Mouse (Mus musculus) neural tube, embryonic 11.5 days (tissue): ENCODE measurements around the gene Pde6c. TPM values are rescaled to one million over a fixed set of nuclear protein-coding genes. Genes with fewer than 3 reads are reported as not detected.

Source experiments
- ATAC-seq: fragments of 200-750 bp; cut with Nextera tagmentation; 2 replicates; pipeline ENCODE4 v1.8.0; 2017; ENCODE audit warnings: moderate number of reproducible peaks, mild to moderate bottlenecking, moderate TSS enrichment, moderate library complexity; ENCODE audit not compliant: insufficient read depth, low FRiP score, low TSS enrichment
- DNase-seq: peaks from one replicate; pipeline ENCODE4 v3.0.0-alpha.2; 2015; ENCODE audit warnings: low spot score
- H3K27ac ChIP-seq: fragments of 300-500 bp; sonication (generic); 2 replicates; pipeline ENCODE4 v1.5.1; 2014; ENCODE audit warnings: low read depth, mild to moderate bottlenecking, low read length
- H3K27me3 ChIP-seq: fragments of 300-500 bp; sonication (generic); 2 replicates; pipeline ENCODE4 v1.6.1; 2014; ENCODE audit warnings: mild to moderate bottlenecking, low read length, mixed read lengths; ENCODE audit not compliant: control insufficient read depth, insufficient read depth
- H3K36me3 ChIP-seq: fragments of 300-500 bp; sonication (generic); 2 replicates; pipeline ENCODE4 v1.6.1; 2014; ENCODE audit warnings: mild to moderate bottlenecking, low read length, moderate library complexity, mixed read lengths; ENCODE audit not compliant: control insufficient read depth, insufficient read depth
- H3K4me1 ChIP-seq: fragments of 300-500 bp; sonication (generic); 2 replicates; pipeline ENCODE4 v1.6.1; 2014; ENCODE audit warnings: low read length, mixed read lengths; ENCODE audit not compliant: control insufficient read depth, insufficient read depth
- H3K4me2 ChIP-seq: fragments of 300-500 bp; sonication (generic); 2 replicates; pipeline ENCODE4 v1.6.1; 2014; ENCODE audit warnings: low read depth, mild to moderate bottlenecking, moderate library complexity
- H3K4me3 ChIP-seq: fragments of 300-500 bp; sonication (generic); 2 replicates; pipeline ENCODE4 v1.5.1; 2014; ENCODE audit warnings: low read depth, low read length
- H3K9ac ChIP-seq: fragments of 300-500 bp; sonication (generic); 2 replicates; pipeline ENCODE4 v1.6.1; 2014; ENCODE audit warnings: mild to moderate bottlenecking, low read length
- H3K9me3 ChIP-seq: fragments of 300-500 bp; sonication (generic); 2 replicates; pipeline ENCODE4 v1.6.1; 2016; ENCODE audit warnings: low read length; ENCODE audit not compliant: control insufficient read depth
- WGBS: fragments of 180-500 bp; shearing (Covaris S2); extraction: QIAGEN DNeasy Blood & Tissue Kit; methylation state at CpG from one replicate; pipeline ENCODE4 v1.1.7; 2014; 5-methylcytosine and 5-hydroxymethylcytosine counted together
- polyA plus RNA-seq: library from polyadenylated mRNA; unstranded; fragments of >200 nt; fragmentation: Nextera tagmentation; extraction: Ambion mirVana; gene quantifications from 2 replicates; pipeline ENCODE4 v1.2.1, GENCODE M21; 2014

Pde6c gene
- polyA plus RNA-seq, 1 experiment from 2014 or later: not detected

DNA sequence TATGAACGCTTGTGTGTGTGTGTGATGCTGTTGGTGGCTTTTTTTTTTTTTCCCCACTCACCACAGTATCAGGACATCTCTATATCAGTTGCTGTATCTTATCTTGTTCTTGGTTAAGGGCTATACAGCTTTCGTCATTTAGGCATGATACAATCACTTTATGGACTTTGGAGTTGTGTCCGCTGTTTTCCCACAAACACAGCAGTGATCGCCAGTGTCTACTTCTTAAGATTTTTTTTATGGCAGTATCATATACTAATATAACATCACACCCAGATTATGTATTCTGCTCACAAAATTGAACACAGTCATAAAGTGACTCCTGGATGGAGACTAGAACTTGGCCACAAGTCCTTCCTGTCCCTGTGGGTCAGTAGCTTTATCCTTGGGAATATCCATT, 24.7 kb upstream of the Pde6c start:
- H3K36me3 ChIP-seq: no peaks in the 10 kb centered on the region
- no peak overlapping the region for H3K9ac ChIP-seq
- H3K4me1 ChIP-seq: no peaks in the 10 kb centered on the region
- 93% methylated on average over 4 of the region's 4 CpGs for WGBS
- H3K4me2 ChIP-seq: no peak overlapping the region
- no peaks in the 10 kb centered on the region for H3K27me3 ChIP-seq
- ATAC-seq: no peak
- no peaks in the 10 kb centered on the region for H3K9me3 ChIP-seq
- H3K27ac ChIP-seq: no peak overlapping the region
- no peak for DNase-seq
- no peak overlapping the region for H3K4me3 ChIP-seq

DNA sequence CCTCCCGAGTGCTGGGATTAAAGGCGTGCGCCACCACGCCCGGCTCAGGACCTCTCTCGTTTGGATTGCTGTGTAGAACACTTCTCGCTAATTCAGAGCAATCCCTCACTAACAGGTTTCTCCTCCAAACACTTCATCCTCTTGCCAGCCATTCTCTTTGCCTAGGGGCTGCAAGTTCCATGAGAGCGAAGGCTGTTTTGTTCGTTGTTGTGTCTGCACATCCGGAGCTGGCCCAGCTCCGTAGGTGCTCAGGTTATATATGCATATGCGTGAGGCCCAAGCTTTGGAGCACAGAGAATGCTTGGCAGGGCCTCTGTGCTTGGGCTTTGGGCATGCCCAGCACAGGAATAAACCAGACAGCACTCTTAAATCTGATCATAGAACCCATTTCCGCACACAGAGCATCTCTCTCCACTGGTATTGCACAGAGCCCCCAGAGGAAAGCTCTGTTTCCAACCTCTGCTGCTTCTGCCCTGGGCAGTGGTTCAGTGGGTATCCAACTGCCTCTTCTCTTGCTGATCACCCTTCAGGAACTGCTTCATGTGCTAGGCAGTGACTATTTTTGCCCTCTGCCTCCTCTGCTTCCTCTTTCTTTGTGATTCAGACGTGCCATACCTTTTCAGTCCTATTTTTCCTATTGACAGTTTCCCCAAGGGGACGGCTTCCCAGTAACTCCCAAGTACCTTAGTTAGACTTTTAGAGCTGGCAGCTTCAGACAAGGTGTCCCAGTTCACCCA, 22.9 kb upstream of the Pde6c start:
- Histone ChIP-seq H3K27ac (no peak overlapping the region), H3K9me3 (no peaks in the 10 kb centered on the region), H3K4me3 (no peak overlapping the region), H3K4me1 (no peaks in the 10 kb centered on the region), H3K36me3 (no peaks in the 10 kb centered on the region), H3K27me3 (no peaks in the 10 kb centered on the region), H3K9ac (no peak overlapping the region), H3K4me2 (no peak overlapping the region)
- ATAC-seq (no peak), DNase-seq (no peak)
- 95% methylated on average over 15 of the region's 15 CpGs for WGBS

DNA sequence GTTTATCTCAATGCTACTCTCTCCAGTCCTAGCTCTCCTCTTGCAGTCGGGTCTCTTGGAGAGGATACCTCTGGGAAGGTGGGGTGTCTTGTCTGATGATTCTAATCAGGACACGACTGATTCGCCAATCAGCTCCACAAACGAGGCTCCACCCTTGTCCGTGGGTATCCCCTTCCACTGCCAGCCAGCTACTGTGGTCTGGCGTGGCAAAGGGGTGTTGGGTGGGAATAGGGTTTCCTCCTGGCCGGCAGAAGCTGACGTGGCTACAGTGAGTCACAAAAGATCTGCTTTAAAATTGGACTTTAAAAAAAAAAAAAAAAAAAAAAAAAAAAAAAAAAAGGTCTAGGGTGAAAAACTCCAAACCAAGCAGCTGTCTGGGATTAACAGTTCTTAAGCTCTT, 21.5 kb upstream of the Pde6c start:
- Histone ChIP-seq H3K36me3 (no peaks in the 10 kb centered on the region), H3K27me3 (no peaks in the 10 kb centered on the region), H3K27ac (no peak overlapping the region), H3K4me3 (no peak overlapping the region), H3K4me1 (no peaks in the 10 kb centered on the region), H3K4me2 (no peak overlapping the region), H3K9me3 (no peaks in the 10 kb centered on the region), H3K9ac (no peak overlapping the region)
- WGBS: 83% methylated on average over 8 of the region's 8 CpGs
- ATAC-seq (no peak), DNase-seq (no peak)

DNA sequence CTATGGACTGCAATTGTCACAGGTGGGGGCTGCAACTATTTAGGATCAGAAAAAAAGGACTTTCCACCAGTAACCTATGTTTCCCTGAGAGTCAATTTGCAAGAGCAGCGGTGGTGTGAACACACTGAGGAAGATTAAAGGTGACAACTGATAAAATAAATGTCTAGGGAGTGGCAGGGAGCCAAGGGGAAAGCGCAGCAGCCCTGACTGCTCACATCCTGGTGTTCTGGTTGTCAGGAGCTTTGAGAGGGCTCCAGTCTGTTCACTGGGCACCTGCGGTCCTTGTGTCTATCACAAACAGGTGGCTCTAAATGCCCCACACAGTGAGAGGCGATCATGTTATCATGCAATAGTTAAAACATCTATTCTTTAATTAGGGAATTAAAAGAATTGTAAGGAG, 20.0 kb upstream of the Pde6c start:
- Histone ChIP-seq H3K4me2 (no peak overlapping the region), H3K27me3 (no peaks in the 10 kb centered on the region), H3K27ac (no peak overlapping the region), H3K4me3 (no peak overlapping the region), H3K9me3 (no peaks in the 10 kb centered on the region), H3K9ac (no peak overlapping the region), H3K4me1 (no peaks in the 10 kb centered on the region), H3K36me3 (no peaks in the 10 kb centered on the region)
- DNase-seq (no peak), ATAC-seq (no peak)
- WGBS: 53% methylated on average over 4 of the region's 4 CpGs

DNA sequence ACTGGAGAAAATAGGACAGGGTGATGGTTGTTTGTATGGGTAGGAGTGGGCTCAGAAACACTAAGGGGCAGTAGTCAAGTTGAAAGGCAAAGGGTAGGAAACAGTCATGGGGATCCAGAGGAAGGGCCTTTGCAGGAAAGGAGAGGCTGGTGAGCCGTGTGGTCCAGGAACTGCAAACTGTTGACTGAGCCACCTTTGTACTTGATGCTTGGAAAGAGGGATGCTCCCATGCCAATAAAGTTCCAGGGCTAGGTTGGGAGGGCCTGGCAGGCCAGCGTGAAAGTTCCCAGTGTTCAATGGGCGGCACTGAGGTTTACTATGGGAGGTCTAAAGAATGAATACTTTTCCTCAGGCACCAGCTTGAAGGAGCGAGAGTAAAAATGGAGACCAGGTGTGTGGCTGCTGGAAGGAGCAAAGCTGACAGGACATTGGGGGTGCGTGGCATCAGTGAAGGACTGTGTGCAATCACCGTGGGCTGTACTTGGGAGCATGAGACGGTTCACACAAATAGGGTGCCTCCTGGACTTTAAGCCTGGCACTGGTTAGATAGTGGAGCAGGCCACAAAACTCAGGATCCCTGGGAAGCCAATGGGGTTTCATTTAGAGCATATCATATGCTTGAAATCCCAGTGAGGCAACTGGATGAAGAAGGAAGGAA, 17.6 kb upstream of the Pde6c start:
- no peaks in the 10 kb centered on the region for H3K27me3 ChIP-seq
- H3K4me1 ChIP-seq: no peaks in the 10 kb centered on the region
- 91% methylated on average over 7 of the region's 7 CpGs for WGBS
- no peak for ATAC-seq
- no peaks in the 10 kb centered on the region for H3K9me3 ChIP-seq
- H3K4me2 ChIP-seq: no peak overlapping the region
- no peak for DNase-seq
- H3K27ac ChIP-seq: no peak overlapping the region
- H3K9ac ChIP-seq: no peak overlapping the region
- H3K4me3 ChIP-seq: no peak overlapping the region
- no peaks in the 10 kb centered on the region for H3K36me3 ChIP-seq

DNA sequence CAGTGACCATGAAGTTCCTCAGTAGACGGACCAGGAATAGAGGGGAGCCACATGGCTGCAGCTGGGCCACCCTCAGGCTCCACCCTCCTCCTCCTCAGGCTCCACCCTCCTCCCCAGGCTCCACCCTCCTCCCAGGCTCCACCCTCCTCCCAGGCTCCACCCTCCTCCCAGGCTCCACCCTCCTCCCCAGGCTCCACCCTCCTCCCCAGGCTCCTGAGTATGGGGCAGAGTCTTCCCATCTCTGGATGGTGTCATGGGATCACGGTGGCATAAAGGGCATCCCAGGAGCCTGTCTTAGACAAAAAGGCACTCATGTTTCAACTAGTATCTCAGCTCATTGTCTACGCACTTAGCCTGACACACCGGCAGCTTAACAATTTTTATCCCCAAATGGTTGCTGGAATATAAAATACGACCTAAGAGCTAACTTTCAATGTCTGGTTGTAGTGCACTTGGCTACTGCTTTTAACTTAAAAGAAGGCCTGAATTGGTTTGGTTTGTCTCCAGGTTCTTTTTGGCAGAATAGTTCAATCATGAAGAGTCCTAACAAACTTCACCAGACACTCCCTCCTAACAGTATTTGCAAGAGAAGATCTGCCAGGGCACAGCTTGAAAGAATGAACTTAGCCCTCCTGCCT, 12.3 kb upstream of the Pde6c start:
- Histone ChIP-seq H3K9me3 (no peaks in the 10 kb centered on the region), H3K4me2 (no peak overlapping the region), H3K4me3 (no peak overlapping the region), H3K27ac (no peak overlapping the region), H3K4me1 (no peaks in the 10 kb centered on the region), H3K27me3 (peaks cover 10% of the 10 kb centered on the region; the same call in 1 of the 2 replicates), H3K36me3 (no peaks in the 10 kb centered on the region), H3K9ac (no peak overlapping the region)
- DNase-seq (no peak), ATAC-seq (no peak)
- 84% methylated on average over 5 of the region's 5 CpGs for WGBS

DNA sequence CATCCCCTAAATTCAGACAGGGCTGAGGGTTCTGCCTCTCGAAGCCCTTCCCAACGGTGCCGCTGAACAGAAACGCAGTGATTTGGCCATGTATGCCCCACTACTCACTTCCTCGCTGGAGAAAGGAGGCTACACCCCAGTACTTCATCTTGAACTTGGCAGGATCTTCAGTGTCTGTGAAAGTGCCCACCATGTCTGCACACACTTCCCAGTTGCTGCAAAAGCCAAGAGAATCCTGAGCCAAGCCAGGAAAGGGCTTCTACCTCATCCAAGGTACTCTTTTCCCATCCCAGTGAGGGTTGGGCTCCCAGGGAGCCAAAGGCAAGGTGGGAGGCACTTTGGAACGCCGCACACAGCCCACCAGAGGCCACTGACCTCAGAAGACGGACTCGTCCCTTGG, 8.7 kb upstream of the Pde6c start:
- Histone ChIP-seq H3K4me1 (no peaks in the 10 kb centered on the region), H3K4me3 (no peak overlapping the region; the same call in 1 of the 2 replicates), H3K9ac (no peak overlapping the region), H3K27me3 (peaks cover 10% of the 10 kb centered on the region; the same call in 1 of the 2 replicates), H3K27ac (no peak overlapping the region), H3K4me2 (peak overlapping the region; percentile 84), H3K36me3 (no peaks in the 10 kb centered on the region), H3K9me3 (no peaks in the 10 kb centered on the region)
- ATAC-seq (no peak), DNase-seq (no peak)
- 27% methylated on average over 9 of the region's 9 CpGs for WGBS

DNA sequence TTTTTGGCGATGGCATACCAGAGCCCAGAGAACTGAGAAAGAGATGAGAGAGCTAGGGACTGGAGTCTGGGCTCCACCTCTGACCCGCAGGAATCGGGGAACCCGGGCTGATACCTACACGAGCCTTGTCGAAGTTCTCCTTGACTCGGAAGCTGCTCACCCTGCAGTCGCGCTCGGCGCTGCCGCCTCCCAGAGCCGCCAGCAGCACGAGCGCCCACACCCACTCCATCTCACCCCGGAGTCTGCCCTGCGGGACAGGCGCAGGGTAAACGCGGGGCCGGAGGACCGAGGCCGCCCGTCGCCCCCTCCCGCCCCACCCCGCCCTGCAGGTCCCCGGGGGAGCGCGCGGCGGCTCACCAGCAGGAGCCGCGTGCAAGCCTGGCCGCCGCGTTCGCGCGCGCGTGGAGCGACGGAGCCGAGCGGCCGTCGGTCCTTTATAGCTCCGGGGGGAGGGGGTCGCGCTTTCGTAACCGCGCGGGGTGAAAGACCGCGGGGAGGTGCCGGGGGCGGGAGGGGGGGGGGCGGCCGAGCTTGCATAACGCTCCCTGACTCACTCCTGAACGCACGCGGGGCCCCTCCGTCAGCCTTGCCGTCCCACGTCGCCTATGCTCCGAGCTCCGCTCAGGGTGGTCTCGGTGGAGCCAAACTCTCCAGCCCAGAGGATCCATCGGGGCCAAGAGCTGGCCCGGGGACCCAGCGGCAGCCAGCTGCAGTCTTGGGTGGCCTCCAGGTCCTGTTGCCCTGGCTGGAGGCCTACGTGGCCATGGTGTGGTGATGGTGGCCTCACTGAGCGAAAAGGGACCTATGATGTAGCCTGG, 8.0 kb upstream of the Pde6c start:
- Histone ChIP-seq H3K9ac (peak overlapping the region; percentile 49), H3K27me3 (peaks cover 10% of the 10 kb centered on the region; the same call in 1 of the 2 replicates), H3K4me3 (peak overlapping the region; percentile 60), H3K36me3 (no peaks in the 10 kb centered on the region), H3K27ac (no peak overlapping the region), H3K9me3 (no peaks in the 10 kb centered on the region), H3K4me1 (no peaks in the 10 kb centered on the region), H3K4me2 (peak overlapping the region; percentile 84)
- DNase-seq: peak; percentile 53
- peak; percentile 48; the same call in 1 of the 2 replicates for ATAC-seq
- WGBS: under 1% methylated on average over 64 of the region's 77 CpGs
